Mouse (Mus musculus): ENCODE data around the gene Kank4.

GRCm38 (mm10) chr4:98793486-98793885 lies 23.9 kb downstream of the Kank4 start:
- TF ChIP-seq ZKSCAN1 (IDR thresholded peaks at IDR 0.05; ENCODE audit: low read depth, low read length): no peak
- TF ChIP-seq MAX (IDR thresholded peaks at IDR 0.05; ENCODE audit: low read length): no peak
- TF ChIP-seq NRF1 (IDR thresholded peaks at IDR 0.05; ENCODE audit: insufficient read depth, low read depth, low read length, poor library complexity, severe bottlenecking): no peak
- TF ChIP-seq POLR2A (IDR thresholded peaks at IDR 0.05; ENCODE audit: control insufficient read depth in 1 of 2, insufficient read depth in 1 of 2, low read depth in 1 of 2, low read length in 2 of 2, poor library complexity in 1 of 2): no peak
